Mouse (Mus musculus) embryonic facial prominence, embryonic 11.5 days (tissue): ENCODE data around the gene Trpt1. TPM values are rescaled to one million over a fixed set of nuclear protein-coding genes. Genes with fewer than 3 reads are reported as not detected.
A peak's percentile ranks its signal among the peaks of the same experiment; 100 is the strongest.

Experiments
- ATAC-seq: fragments of 200-750 bp; cut with Nextera tagmentation; replicated peaks from 2 replicates; pipeline ENCODE4 v1.8.0; 2017; ENCODE audit warnings: low read depth; ENCODE audit not compliant: insufficient number of reproducible peaks, low FRiP score, low TSS enrichment
- DNase-seq: peaks from one replicate; pipeline ENCODE4 v3.0.0-alpha.2; 2015; ENCODE audit warnings: low spot score
- H3K27ac ChIP-seq: fragments of 300-500 bp; sonication (generic); replicated peaks from 2 replicates; pipeline ENCODE4 v1.5.1; 2014; ENCODE audit warnings: mild to moderate bottlenecking, low read depth, low read length, control low read depth
- H3K27me3 ChIP-seq: fragments of 300-500 bp; sonication (generic); 2 replicates; pipeline ENCODE4 v1.6.1; 2014; ENCODE audit warnings: mild to moderate bottlenecking, low read length, moderate library complexity, mixed read lengths; ENCODE audit not compliant: control insufficient read depth, insufficient read depth
- H3K36me3 ChIP-seq: fragments of 300-500 bp; sonication (generic); replicated peaks from 2 replicates; pipeline ENCODE4 v1.6.1; 2014; ENCODE audit warnings: low read depth, mild to moderate bottlenecking, low read length, moderate library complexity, mixed read lengths; ENCODE audit not compliant: control insufficient read depth, insufficient read depth
- H3K4me1 ChIP-seq: fragments of 300-500 bp; sonication (generic); 2 replicates; pipeline ENCODE4 v1.6.1; 2014; ENCODE audit warnings: low read length, mixed read lengths; ENCODE audit not compliant: control insufficient read depth, insufficient read depth
- H3K4me2 ChIP-seq: fragments of 300-500 bp; sonication (generic); 2 replicates; pipeline ENCODE4 v1.6.1; 2014; ENCODE audit warnings: low read depth, mild to moderate bottlenecking, control low read depth, low read length, moderate library complexity
- H3K4me3 ChIP-seq: fragments of 300-500 bp; sonication (generic); 2 replicates; pipeline ENCODE4 v1.5.1; 2014; ENCODE audit warnings: low read depth, low read length, control low read depth
- H3K9ac ChIP-seq: fragments of 300-500 bp; sonication (generic); replicated peaks from 2 replicates; pipeline ENCODE4 v1.6.1; 2014; ENCODE audit warnings: mild to moderate bottlenecking, control low read depth, low read length
- H3K9me3 ChIP-seq: fragments of 300-500 bp; sonication (generic); replicated peaks from 2 replicates; pipeline ENCODE4 v1.6.1; 2016; ENCODE audit warnings: mild to moderate bottlenecking, low read length, inconsistent platforms, mixed read lengths; ENCODE audit not compliant: control insufficient read depth
- WGBS: fragments of 180-500 bp; shearing (Covaris S2); extraction: QIAGEN DNeasy Blood & Tissue Kit; methylation state at CpG from one replicate; pipeline ENCODE4 v1.1.7; 2014; 5-methylcytosine and 5-hydroxymethylcytosine counted together
- polyA plus RNA-seq: library from polyadenylated mRNA; unstranded; fragments of >200 nt; fragmentation: Nextera tagmentation; extraction: Ambion mirVana; gene quantifications from 2 replicates; pipeline ENCODE4 v1.2.1, GENCODE M21; 2014

Trpt1 gene
- polyA plus RNA-seq, 1 experiment from 2014 or later: 8.0 TPM

- 21% methylated on average over 11 of the region's 11 CpGs for WGBS
- peak overlapping the region; percentile 77 for H3K4me2 ChIP-seq
- no peaks in the 10 kb centered on the region for H3K9me3 ChIP-seq
- ATAC-seq: no peak
- H3K4me1 ChIP-seq: peaks cover 2% of the 10 kb centered on the region
- DNase-seq: no peak
- H3K27ac ChIP-seq: no peak overlapping the region
- H3K4me3 ChIP-seq: no peak overlapping the region
- H3K9ac ChIP-seq: no peak overlapping the region
- peaks cover 3% of the 10 kb centered on the region; the same call in 1 of the 2 replicates for H3K36me3 ChIP-seq
- no peaks in the 10 kb centered on the region for H3K27me3 ChIP-seq
These were observed 25.4 kb upstream of the Trpt1 start for GRCm38 (mm10) chr19:6970460-6971085.

- 23% methylated on average over 6 of the region's 6 CpGs for WGBS
- no peaks in the 10 kb centered on the region for H3K27me3 ChIP-seq
These were observed 24.3 kb upstream of the Trpt1 start for GRCm38 (mm10) chr19:6971644-6972043.

GRCm38 (mm10) chr19:6972247-6972917 lies 23.5 kb upstream of the Trpt1 start:
- no peaks in the 10 kb centered on the region for H3K9me3 ChIP-seq
- DNase-seq (no peak), ATAC-seq (no peak)
- no peak overlapping the region for H3K9ac ChIP-seq
- no peak overlapping the region for H3K4me2 ChIP-seq
- no peak overlapping the region for H3K27ac ChIP-seq
- H3K4me3 ChIP-seq: no peak overlapping the region
- peaks cover 2% of the 10 kb centered on the region for H3K4me1 ChIP-seq
- 76% methylated on average over 13 of the region's 13 CpGs for WGBS
- no peaks in the 10 kb centered on the region for H3K27me3 ChIP-seq
- no peaks in the 10 kb centered on the region for H3K36me3 ChIP-seq

More at GRCm38 (mm10) chr19:6971644-6972043, 24.3 kb upstream of the Trpt1 start:
- Histone ChIP-seq H3K27ac (no peak overlapping the region), H3K9me3 (no peaks in the 10 kb centered on the region), H3K9ac (no peak overlapping the region), H3K4me2 (no peak overlapping the region), H3K4me1 (peaks cover 2% of the 10 kb centered on the region), H3K36me3 (no peaks in the 10 kb centered on the region), H3K4me3 (no peak overlapping the region)
- no peak for DNase-seq
- no peak for ATAC-seq

GRCm38 (mm10) chr19:6973581-6974190 lies 22.2 kb upstream of the Trpt1 start:
- H3K4me2 ChIP-seq: peak overlapping the region; percentile 68
- no peaks in the 10 kb centered on the region for H3K27me3 ChIP-seq
- no peaks in the 10 kb centered on the region for H3K36me3 ChIP-seq
- H3K4me3 ChIP-seq: peak overlapping the region; percentile 65
- peaks cover 2% of the 10 kb centered on the region; the same call in 1 of the 2 replicates for H3K4me1 ChIP-seq
- no peak for ATAC-seq
- peak overlapping the region; percentile 77 for H3K9ac ChIP-seq
- 40% methylated on average over 12 of the region's 12 CpGs for WGBS
- DNase-seq: no peak
- H3K9me3 ChIP-seq: no peaks in the 10 kb centered on the region
- H3K27ac ChIP-seq: no peak overlapping the region

GRCm38 (mm10) chr19:6974211-6975205 lies 21.4 kb upstream of the Trpt1 start, which contains the start of gene Ppp1r14b:
Ppp1r14b (plus strand) TSS chr19:6974968.
- DNase-seq (peak; percentile 94), ATAC-seq (peak; percentile 60)
- H3K27ac ChIP-seq: peak within 1 kb of the TSS; percentile 82
- no peaks in the 10 kb centered on the region for H3K27me3 ChIP-seq
- H3K4me2 ChIP-seq: peak within 1 kb of the TSS; percentile 85
- no peaks in the 10 kb centered on the region for H3K36me3 ChIP-seq
- H3K4me1 ChIP-seq: peaks cover 2% of the 10 kb centered on the region
- WGBS: under 1% methylated on average over 61 of the region's 84 CpGs
- H3K9me3 ChIP-seq: no peaks in the 10 kb centered on the region
- H3K9ac ChIP-seq: peak within 1 kb of the TSS; percentile 77
- H3K4me3 ChIP-seq: peak within 1 kb of the TSS; percentile 65

- WGBS: under 1% methylated on average over 16 of the region's 16 CpGs
- no peaks in the 10 kb centered on the region for H3K36me3 ChIP-seq
- no peaks in the 10 kb centered on the region for H3K9me3 ChIP-seq
- peak; percentile 66 for DNase-seq
- H3K4me2 ChIP-seq: peak within 1 kb of the TSS; percentile 85
- H3K4me1 ChIP-seq: no peaks in the 10 kb centered on the region; the same call in none of the 2 replicates
- no peaks in the 10 kb centered on the region for H3K27me3 ChIP-seq
- peak within 1 kb of the TSS; percentile 77 for H3K9ac ChIP-seq
- ATAC-seq: no peak
- peak within 1 kb of the TSS; percentile 65 for H3K4me3 ChIP-seq
- peak within 1 kb of the TSS; percentile 82 for H3K27ac ChIP-seq
These were observed 20.1 kb upstream of the Trpt1 start, which contains the start of gene Plcb3 for GRCm38 (mm10) chr19:6975537-6976521. Plcb3 (minus strand) TSS chr19:6976470.
